Mouse (Mus musculus) E14TG2a.4 (cell line): ENCODE measurements around the gene Trim3.

Experiments used
- CTCF ChIP-seq: conservative IDR thresholded peaks from 2 replicates; pipeline ENCODE4 v1.5.1; 2014; ENCODE audit warnings: low read length
- NANOG ChIP-seq: IDR thresholded peaks from 2 replicates; pipeline ENCODE4 v1.6.1; 2014; ENCODE audit warnings: borderline replicate concordance, low read length, mixed read lengths
- POU5F1 ChIP-seq: IDR thresholded peaks from 2 replicates; pipeline ENCODE4 v1.6.1; 2014; ENCODE audit warnings: low read length, borderline replicate concordance

DNA sequence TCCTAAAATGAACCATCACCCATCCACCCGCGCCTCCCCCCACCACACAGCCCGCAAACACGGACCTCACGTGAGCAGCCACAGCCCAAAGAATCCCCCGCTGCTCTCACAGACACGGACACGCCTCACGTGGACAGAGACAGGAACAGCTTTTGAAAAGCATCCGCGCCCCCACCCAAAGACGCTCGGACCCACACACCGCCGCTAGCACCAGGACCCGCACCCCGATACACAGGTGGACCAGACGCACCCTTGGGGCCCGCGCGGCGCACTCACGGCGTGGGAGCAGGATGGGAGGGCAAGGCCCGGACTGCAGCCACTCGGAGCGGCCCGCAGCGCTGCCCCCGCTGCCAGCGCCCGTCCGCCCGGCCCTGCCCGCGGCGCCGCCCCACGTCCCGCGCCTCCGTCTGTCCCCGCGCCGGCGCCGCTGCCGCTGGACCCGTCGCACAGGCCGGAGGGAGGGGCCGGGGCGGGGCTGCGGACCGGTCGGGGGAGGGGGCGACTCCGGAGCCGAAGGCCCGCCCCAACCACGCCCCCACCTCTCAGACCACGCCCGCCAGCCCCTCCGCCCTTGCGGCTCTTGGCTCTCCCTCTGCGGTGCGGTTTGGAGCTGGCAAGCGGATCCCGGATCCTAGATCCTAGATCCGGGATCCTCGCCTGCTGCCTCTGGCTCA is at the start of gene Trim3:
- TF ChIP-seq CTCF: no peak
- no peak for TF ChIP-seq NANOG
- no peak for TF ChIP-seq POU5F1
